Mouse (Mus musculus): Measurements from ENCODE around the gene Mypn. TPM values are rescaled to one million over a fixed set of nuclear protein-coding genes. Genes with fewer than 3 reads are reported as not detected.

Mypn gene
- polyA plus RNA-seq, 1 experiment from 2014 or later: 0.12 TPM

- Histone ChIP-seq H3K4me2 (replicated peaks; ENCODE audit: low read depth) (no peak overlapping the region), H3K9ac (ENCODE audit: low read length) (no peak overlapping the region), H3K36me3 (ENCODE audit: control insufficient read depth, insufficient read depth, low read length) (no peaks in the 10 kb centered on the region), H3K27ac (replicated peaks) (no peak overlapping the region), H3K9me3 (ENCODE audit: control insufficient read depth, low read length) (no peaks in the 10 kb centered on the region), H3K27me3 (ENCODE audit: control insufficient read depth, insufficient read depth, low read length) (no peaks in the 10 kb centered on the region), H3K4me1 (replicated peaks; ENCODE audit: control insufficient read depth, insufficient read depth) (no peaks in the 10 kb centered on the region), H3K4me3 (ENCODE audit: low read depth, low read length) (no peak overlapping the region)
- TF ChIP-seq EP300 (optimal IDR thresholded peaks at IDR 0.05) (no peak), CTCF (IDR thresholded peaks at IDR 0.05; ENCODE audit: low read depth) (no peak)
- no peak for ATAC-seq (ENCODE audit: low FRiP score, low TSS enrichment)
- no peak for DNase-seq (ENCODE audit: low spot score)
- 47% methylated on average over 4 of the region's 4 CpGs for WGBS
Observed at GRCm38 (mm10) chr10:63156919-63157318, 46.8 kb downstream of the Mypn start.

DNA sequence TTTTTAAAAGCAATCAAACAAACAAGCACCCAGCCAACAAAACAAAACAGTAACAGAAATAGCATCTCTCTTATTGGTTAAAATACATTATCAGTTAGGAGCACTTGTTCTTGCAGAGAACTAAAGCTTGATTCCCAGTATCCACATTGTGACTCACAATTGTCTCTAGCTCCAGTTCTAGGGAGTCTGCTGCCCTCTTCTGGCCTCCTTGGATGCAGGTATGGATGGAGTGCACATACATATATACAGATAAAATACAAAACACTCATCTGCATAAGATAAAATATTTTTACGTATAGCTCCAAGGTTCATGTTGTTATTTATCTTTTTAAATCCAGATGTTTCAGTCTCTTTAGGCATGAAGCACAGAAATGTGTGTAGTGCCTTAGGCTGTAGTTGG, 47.4 kb downstream of the Mypn start:
- WGBS: 93% methylated on average over 1 of the region's 1 CpGs
- H3K27ac ChIP-seq (replicated peaks): no peak overlapping the region
- no peak for ATAC-seq (ENCODE audit: low FRiP score, low TSS enrichment)

DNA sequence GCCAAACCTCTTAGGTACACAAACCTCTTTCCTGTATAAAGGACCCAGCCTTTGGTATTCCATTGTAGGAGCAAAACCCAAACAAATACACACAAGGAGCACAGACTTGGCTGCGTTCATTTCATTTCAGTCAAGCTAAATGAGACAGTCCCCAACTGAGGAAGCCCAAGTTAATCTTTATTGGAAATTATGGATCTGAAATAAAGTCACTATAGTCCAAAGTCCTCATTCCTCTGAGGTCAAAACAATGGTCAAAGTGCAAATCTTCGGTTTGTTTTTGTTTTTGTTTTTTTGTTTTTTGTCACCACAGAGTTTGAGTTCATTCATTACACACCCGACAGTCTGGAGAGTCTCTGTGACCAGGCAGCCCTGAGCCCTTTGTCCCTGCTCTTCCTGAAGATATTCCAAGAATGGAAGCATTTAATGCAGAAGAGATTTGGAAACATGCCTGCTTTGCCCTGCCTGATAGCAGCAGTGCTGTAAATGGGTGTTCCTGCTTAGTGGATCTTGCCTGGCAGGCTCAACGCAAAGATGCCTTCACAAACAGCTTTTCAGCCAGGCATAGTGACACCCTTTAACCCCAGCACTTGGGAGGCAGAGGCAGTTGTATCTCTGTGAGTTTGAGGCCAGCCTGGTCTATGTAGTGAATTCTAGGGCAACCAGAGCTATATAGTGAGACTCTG, 47.9 kb downstream of the Mypn start:
- whole genome bisulfite sequencing: 66% methylated on average over 4 of the region's 4 CpGs
- Histone ChIP-seq H3K4me2 (replicated peaks; ENCODE audit: low read depth) (no peak overlapping the region), H3K27me3 (ENCODE audit: control insufficient read depth, insufficient read depth, low read length) (no peaks in the 10 kb centered on the region), H3K9me3 (ENCODE audit: control insufficient read depth, low read length) (no peaks in the 10 kb centered on the region), H3K9ac (ENCODE audit: low read length) (no peak overlapping the region), H3K27ac (replicated peaks) (no peak overlapping the region), H3K36me3 (ENCODE audit: control insufficient read depth, insufficient read depth, low read length) (no peaks in the 10 kb centered on the region), H3K4me3 (ENCODE audit: low read depth, low read length) (no peak overlapping the region), H3K4me1 (replicated peaks; ENCODE audit: control insufficient read depth, insufficient read depth) (no peaks in the 10 kb centered on the region)
- ATAC-seq (ENCODE audit: low FRiP score, low TSS enrichment) (no peak), DNase-seq (ENCODE audit: low spot score) (no peak)
- TF ChIP-seq EP300 (optimal IDR thresholded peaks at IDR 0.05) (no peak), CTCF (IDR thresholded peaks at IDR 0.05; ENCODE audit: low read depth) (no peak)

More for the DNA sequence above, 47.4 kb downstream of the Mypn start:
- no peak for DNase-seq (ENCODE audit: low spot score)
- H3K9ac ChIP-seq (ENCODE audit: low read length): no peak overlapping the region
- no peak overlapping the region for H3K4me3 ChIP-seq (ENCODE audit: low read depth, low read length)
- H3K4me1 ChIP-seq (replicated peaks; ENCODE audit: control insufficient read depth, insufficient read depth): no peaks in the 10 kb centered on the region
- no peaks in the 10 kb centered on the region for H3K27me3 ChIP-seq (ENCODE audit: control insufficient read depth, insufficient read depth, low read length)
- no peak overlapping the region for H3K4me2 ChIP-seq (replicated peaks; ENCODE audit: low read depth)
- H3K9me3 ChIP-seq (ENCODE audit: control insufficient read depth, low read length): no peaks in the 10 kb centered on the region
- H3K36me3 ChIP-seq (ENCODE audit: control insufficient read depth, insufficient read depth, low read length): no peaks in the 10 kb centered on the region
- TF ChIP-seq EP300 (optimal IDR thresholded peaks at IDR 0.05) (no peak), CTCF (IDR thresholded peaks at IDR 0.05; ENCODE audit: low read depth) (peak; percentile 41)

GRCm38 (mm10) chr10:63154726-63155125, 49.0 kb downstream of the Mypn start:
- TF ChIP-seq EP300 (optimal IDR thresholded peaks at IDR 0.05) (no peak), CTCF (IDR thresholded peaks at IDR 0.05; ENCODE audit: low read depth) (no peak)
- H3K4me3 ChIP-seq (ENCODE audit: low read depth, low read length): no peak overlapping the region
- no peaks in the 10 kb centered on the region for H3K4me1 ChIP-seq (replicated peaks; ENCODE audit: control insufficient read depth, insufficient read depth)
- no peaks in the 10 kb centered on the region for H3K27me3 ChIP-seq (ENCODE audit: control insufficient read depth, insufficient read depth, low read length)
- no peak overlapping the region for H3K27ac ChIP-seq (replicated peaks)
- 88% methylated on average over 4 of the region's 4 CpGs for WGBS
- ATAC-seq (ENCODE audit: low FRiP score, low TSS enrichment): no peak
- no peak for DNase-seq (ENCODE audit: low spot score)
- no peaks in the 10 kb centered on the region for H3K36me3 ChIP-seq (ENCODE audit: control insufficient read depth, insufficient read depth, low read length)
- no peaks in the 10 kb centered on the region for H3K9me3 ChIP-seq (ENCODE audit: control insufficient read depth, low read length)
- no peak overlapping the region for H3K4me2 ChIP-seq (replicated peaks; ENCODE audit: low read depth)
- H3K9ac ChIP-seq (ENCODE audit: low read length): no peak overlapping the region

GRCm38 (mm10) chr10:63154226-63154625, 49.5 kb downstream of the Mypn start:
- WGBS: 75% methylated on average over 6 of the region's 6 CpGs
- Histone ChIP-seq H3K4me3 (ENCODE audit: low read depth, low read length) (no peak overlapping the region), H3K27ac (replicated peaks) (no peak overlapping the region), H3K4me1 (replicated peaks; ENCODE audit: control insufficient read depth, insufficient read depth) (no peaks in the 10 kb centered on the region), H3K36me3 (ENCODE audit: control insufficient read depth, insufficient read depth, low read length) (no peaks in the 10 kb centered on the region), H3K4me2 (replicated peaks; ENCODE audit: low read depth) (no peak overlapping the region), H3K27me3 (ENCODE audit: control insufficient read depth, insufficient read depth, low read length) (no peaks in the 10 kb centered on the region), H3K9ac (ENCODE audit: low read length) (no peak overlapping the region), H3K9me3 (ENCODE audit: control insufficient read depth, low read length) (no peaks in the 10 kb centered on the region)
- ATAC-seq (ENCODE audit: low FRiP score, low TSS enrichment) (no peak), DNase-seq (ENCODE audit: low spot score) (no peak)
- TF ChIP-seq EP300 (optimal IDR thresholded peaks at IDR 0.05): no peak
- no peak for TF ChIP-seq CTCF (IDR thresholded peaks at IDR 0.05; ENCODE audit: low read depth)

DNA sequence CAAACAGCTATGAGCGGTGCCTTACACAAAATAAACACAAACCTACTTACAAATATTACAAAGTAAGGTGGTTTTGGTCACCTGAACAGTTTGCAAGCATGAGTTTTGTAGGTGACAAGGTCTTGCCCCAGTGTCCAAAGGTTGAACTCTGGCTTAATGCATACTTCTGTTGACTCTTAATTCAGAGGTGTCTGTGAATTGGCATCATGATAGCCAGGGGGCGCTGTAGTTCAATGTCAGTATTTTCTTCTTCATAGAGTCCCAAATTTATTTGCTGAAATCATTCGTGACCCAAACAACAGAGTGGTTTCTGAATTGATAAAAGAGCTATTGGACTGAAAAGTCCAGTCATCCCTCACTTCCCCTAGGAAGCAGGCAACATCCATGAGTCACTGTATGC, 50.2 kb downstream of the Mypn start:
- DNase-seq (ENCODE audit: low spot score): peak; percentile 61
- no peak for TF ChIP-seq EP300 (optimal IDR thresholded peaks at IDR 0.05)
- peak; percentile 83 for TF ChIP-seq CTCF (IDR thresholded peaks at IDR 0.05; ENCODE audit: low read depth)

More for the DNA sequence above, 50.2 kb downstream of the Mypn start:
- H3K9me3 ChIP-seq (ENCODE audit: control insufficient read depth, low read length): no peaks in the 10 kb centered on the region
- WGBS: 33% methylated on average over 3 of the region's 3 CpGs
- H3K4me1 ChIP-seq (replicated peaks; ENCODE audit: control insufficient read depth, insufficient read depth): no peaks in the 10 kb centered on the region
- H3K9ac ChIP-seq (ENCODE audit: low read length): no peak overlapping the region
- no peak overlapping the region for H3K27ac ChIP-seq (replicated peaks)
- no peak overlapping the region for H3K4me3 ChIP-seq (ENCODE audit: low read depth, low read length)
- ATAC-seq (ENCODE audit: low FRiP score, low TSS enrichment): no peak
- H3K4me2 ChIP-seq (replicated peaks; ENCODE audit: low read depth): no peak overlapping the region
- H3K36me3 ChIP-seq (ENCODE audit: control insufficient read depth, insufficient read depth, low read length): no peaks in the 10 kb centered on the region
- H3K27me3 ChIP-seq (ENCODE audit: control insufficient read depth, insufficient read depth, low read length): no peaks in the 10 kb centered on the region
